Mouse (Mus musculus) urinary bladder, postnatal 14 days (tissue): Measurements from ENCODE around the gene Mrpl24.

ENCODE experiments used
- DNase-seq: peaks from one replicate; pipeline ENCODE4 v3.0.0; 2021; ENCODE audit warnings: low spot score

Mrpl24 gene

GRCm38 (mm10) chr3:87910573-87911141 lies 8.6 kb upstream of the Mrpl24 start:
- DNase-seq: peak; percentile 94

GRCm38 (mm10) chr3:87913491-87913890 lies 5.8 kb upstream of the Mrpl24 start:
- DNase-seq: no peak

- DNase-seq: no peak
These were observed 5.4 kb upstream of the Mrpl24 start for GRCm38 (mm10) chr3:87913891-87914290.

DNA sequence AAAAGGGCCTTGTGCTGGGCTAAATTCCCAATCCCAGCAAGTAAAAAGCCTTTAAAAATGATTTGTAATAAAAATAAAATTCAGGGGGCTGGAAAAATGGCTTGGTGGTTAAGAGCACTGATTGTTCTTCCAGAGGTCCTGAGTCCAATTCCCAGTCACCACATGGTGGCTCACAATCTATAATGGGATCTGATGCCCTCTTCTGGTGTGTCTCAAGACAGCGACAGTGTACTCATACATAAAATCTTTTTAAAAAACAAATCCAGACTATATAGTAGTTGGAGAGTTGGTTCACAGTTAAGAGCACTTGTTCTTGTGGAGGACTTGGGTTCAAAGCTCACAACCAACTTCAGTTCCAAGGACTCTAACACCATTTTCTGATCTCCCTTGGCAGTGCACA lies 2.3 kb upstream of the Mrpl24 start:
- DNase-seq: no peak

DNA sequence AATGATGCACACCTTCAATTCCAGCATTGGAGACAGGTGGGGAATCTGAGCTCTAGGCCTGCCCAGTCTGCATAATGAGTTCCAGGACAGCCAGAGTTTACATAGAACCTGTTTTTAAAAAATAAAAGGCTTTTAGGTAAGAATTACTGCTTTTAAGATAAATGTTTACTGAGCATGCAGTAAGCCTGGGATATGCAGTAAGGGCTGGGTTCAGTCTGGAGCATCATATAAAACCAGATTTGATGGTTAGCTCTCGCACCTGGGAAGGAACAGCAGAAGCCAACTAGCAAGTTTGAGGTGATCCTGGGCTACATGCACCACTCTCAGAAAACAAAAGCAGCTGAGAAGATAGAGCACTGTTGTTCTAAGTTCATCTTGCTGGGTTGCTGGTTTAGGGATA lies 755 bp upstream of the Mrpl24 start:
- no peak for DNase-seq

DNA sequence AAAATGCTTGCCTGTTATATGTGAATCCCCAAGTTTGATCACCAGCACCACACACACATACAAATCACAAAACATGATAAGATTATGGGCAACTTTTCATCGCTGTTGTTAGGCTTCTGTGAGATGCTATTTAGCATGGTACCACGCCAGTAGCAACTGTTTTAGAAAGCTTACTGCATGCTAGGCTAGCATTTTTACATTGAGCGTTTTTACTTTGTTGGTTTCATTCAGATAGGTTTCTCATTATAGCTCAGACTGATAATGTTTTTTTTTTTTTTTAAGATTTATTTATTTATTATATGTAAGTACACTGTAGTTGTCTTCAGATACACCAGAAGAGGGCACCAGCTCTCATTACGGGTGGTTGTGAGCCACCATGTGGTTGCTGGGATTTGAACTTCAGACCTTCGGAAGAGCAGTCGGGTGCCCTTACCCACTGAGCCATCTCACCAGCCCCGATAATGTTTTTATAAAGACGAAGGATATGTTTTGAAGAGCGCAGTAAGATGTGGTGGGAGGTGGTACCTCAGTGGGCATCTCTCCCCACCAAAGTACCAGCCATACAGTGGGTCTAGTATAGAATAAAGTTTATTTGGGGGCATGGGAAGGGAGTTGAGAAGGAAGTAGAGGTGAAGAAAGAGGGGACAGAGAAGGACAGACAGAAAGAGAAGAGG lies 1.1 kb downstream of the Mrpl24 start:
- no peak for DNase-seq

- no peak for DNase-seq
These were observed 5.7 kb downstream of the Mrpl24 start for GRCm38 (mm10) chr3:87924996-87925395.

DNA sequence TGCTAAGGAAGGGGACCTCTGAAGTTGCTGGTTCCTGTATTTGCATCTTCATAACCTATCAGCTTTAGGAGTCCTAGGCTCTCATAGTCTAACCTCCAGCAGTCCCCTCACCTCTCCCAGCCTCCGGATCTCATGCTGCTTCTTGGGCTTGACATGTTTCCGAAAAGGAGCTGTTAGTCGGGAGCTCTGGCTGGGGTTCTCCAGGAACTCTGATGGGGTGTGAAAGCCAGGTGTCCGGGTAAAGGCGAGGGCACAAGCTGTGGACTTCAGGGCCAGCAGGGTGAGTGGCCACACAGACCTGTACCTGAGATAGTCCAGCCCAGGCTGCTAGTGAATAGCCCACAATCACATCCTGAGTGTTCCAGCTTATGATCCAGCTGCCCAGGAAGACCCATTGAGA lies 8.1 kb downstream of the Mrpl24 start:
- no peak for DNase-seq

DNA sequence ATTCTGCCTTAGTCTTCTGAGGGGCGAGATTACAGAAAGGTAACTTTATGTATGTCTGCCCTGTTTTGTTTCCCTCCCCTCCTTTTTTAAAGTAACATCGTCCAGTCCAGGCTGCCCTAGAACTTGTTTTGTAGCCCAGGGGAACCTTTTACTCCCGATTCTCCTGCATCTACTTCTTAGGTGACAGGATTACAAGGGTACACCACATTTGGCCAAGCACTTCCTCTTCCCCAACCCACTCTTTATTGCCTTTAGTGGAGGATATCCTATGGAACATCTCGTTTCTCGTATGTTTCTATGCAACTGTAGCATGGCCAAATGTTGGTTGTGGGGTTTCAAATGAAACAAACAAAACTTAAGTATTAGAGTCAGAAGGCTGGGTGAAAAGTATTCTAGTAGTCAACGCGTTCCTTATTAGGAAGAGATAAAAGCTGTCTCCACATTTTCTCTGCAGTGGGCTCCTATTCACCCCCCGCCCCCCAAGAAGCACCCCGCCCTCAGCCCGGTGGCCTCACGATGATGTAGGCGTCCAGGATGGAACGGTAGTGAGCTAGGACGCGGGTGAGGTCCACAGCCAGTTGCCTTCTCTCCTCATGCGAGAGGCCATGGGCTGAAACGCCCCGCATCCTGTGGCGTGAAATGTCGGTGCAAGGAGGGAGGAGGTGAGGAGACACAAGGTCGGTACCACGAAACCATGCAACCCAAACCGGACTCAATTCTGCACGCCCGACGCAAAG lies 10.2 kb downstream of the Mrpl24 start:
- no peak for DNase-seq

- DNase-seq: peak; percentile 97
These were observed 10.9 kb downstream of the Mrpl24 start, which contains the start of the genes Isg20l2 and Rrnad1 for GRCm38 (mm10) chr3:87930078-87930795. Gene Isg20l2 (plus strand): TSS chr3:87930314. Gene Rrnad1 (minus strand): TSS chr3:87930717.

GRCm38 (mm10) chr3:87934026-87934425 lies 14.7 kb downstream of the Mrpl24 start:
- DNase-seq: no peak

DNA sequence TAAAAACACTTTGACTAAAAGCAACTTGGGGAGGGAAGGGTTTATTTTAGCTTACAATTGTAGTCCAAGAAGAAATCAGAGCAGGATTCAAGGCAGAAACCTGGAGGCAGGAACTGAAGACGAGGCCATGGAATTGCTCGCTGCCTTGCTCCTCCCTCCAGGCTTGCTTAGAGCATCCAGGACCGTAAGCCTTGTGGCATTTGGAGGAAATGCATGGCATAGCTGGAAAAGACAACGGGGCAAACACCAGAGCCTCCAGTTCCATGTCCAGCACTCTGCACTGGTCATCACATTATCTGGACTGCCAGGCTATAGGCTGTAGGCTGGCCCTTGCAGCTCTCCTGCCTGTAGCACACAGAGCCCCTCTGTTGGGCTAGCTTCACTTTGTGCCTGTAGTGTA lies 15.2 kb downstream of the Mrpl24 start:
- no peak for DNase-seq

- no peak for DNase-seq
These were observed 15.9 kb downstream of the Mrpl24 start for GRCm38 (mm10) chr3:87935201-87935600.

GRCm38 (mm10) chr3:87935776-87936175 lies 16.5 kb downstream of the Mrpl24 start:
- peak; percentile 90 for DNase-seq

GRCm38 (mm10) chr3:87940611-87941010 lies 21.3 kb downstream of the Mrpl24 start:
- no peak for DNase-seq

DNA sequence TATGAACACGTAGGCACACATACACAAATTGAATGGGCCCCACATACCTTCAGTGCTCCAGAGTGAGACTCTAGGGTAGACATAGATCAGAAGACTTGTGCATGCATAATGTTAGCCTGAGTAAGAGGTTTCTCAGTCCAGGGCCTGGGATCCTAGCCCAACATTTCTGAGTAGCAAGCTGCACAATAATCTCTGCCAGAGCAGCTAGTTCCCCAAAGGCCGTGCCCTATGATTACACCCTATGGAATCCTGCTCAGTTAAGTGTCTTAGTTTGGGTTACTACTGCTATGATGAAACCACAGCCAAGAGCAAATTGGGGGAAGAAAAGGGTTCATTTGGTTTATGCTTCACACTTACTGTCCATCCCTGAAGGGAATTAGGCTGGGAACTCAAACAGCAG lies 23.2 kb downstream of the Mrpl24 start:
- no peak for DNase-seq

- no peak for DNase-seq
These were observed 24.3 kb downstream of the Mrpl24 start for GRCm38 (mm10) chr3:87943586-87943985.

DNA sequence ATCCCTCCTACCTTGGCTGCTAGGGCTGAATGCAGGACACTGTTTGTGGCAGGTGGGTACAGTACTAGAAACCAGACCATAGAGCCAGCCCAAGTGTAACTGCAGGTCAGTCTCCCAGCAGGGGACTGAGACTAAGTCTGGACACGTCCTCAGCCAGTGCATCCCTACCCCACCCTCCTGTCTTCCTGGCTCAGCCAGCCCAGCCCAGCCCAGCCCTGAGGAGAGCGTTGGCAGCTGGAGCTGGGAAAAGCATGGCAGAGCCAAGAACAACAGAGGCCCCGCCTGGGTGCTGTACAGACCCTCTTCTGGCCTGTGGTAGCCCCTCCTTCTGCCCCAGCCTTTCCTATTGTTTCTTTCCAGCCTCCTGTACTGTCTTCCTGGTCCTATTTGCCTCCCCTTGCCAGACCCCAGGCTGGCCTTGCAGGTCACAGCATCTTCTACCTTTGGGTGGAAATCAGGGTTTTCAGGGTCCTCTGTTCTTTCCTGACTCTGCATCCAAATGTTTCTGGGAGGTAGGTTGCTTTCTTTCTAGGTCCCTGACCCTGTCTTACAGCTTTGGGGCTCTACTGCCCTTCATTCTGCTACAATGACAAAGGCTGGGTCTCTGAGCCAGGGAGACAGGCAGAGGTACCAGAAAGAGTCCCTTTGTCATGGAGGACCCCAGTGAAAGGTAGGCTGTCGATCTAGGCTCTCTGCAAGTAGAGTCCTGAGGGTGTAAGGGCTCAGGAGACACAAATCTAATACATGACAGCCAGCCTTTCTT lies 25.7 kb downstream of the Mrpl24 start:
- peak; percentile 44 for DNase-seq

GRCm38 (mm10) chr3:87945781-87946540 lies 26.7 kb downstream of the Mrpl24 start:
- no peak for DNase-seq

DNA sequence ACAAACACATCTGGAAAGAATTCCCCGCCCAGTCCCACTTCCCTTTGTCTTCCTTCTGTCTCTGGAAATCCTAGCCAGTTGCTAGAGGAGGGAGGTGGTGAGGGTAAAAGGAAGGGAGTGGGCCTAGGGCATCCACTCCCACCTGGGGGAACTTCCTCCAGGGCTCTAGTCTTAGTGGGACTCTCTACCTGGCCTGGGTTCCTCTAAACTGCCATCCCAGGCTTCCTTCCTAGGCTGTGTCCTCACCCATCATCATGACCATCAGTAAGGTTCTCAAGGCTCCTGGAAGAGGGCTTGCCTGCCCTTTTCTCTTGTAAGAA lies 27.2 kb downstream of the Mrpl24 start:
- DNase-seq: no peak
